Mouse (Mus musculus): ENCODE data around the gene Gfpt2. TPM values are rescaled to one million over a fixed set of nuclear protein-coding genes. Genes with fewer than 3 reads are reported as not detected.

Gene Gfpt2
- polyA plus RNA-seq, 1 experiment, result 0.52 TPM

GRCm38 (mm10) chr11:49869762-49870161, 75.8 kb downstream of the Gfpt2 start:
- Histone ChIP-seq H3K27me3 (ENCODE audit: control insufficient read depth, insufficient read depth, insufficient read length) (no peaks in the 10 kb centered on the region), H3ac (ENCODE audit: control insufficient read depth, insufficient read length) (no peak overlapping the region), H3K36me3 (ENCODE audit: control insufficient read depth, insufficient read depth) (peaks cover 14% of the 10 kb centered on the region), H3K79me2 (ENCODE audit: control insufficient read depth, insufficient read depth) (no peaks in the 10 kb centered on the region), H3K4me2 (ENCODE audit: low read depth) (no peak overlapping the region), H3K4me3 (no peak overlapping the region)
- TF ChIP-seq USF1 (IDR thresholded peaks at IDR 0.05; ENCODE audit: low read depth) (no peak), REST (IDR thresholded peaks at IDR 0.05; ENCODE audit: insufficient read depth, insufficient read length) (no peak), TCF3 (IDR thresholded peaks at IDR 0.05; ENCODE audit: insufficient read length, low read depth) (no peak), CEBPB (IDR thresholded peaks at IDR 0.05; ENCODE audit: insufficient read depth, poor library complexity, severe bottlenecking) (no peak), TCF12 (IDR thresholded peaks at IDR 0.05; ENCODE audit: insufficient read depth, poor library complexity, severe bottlenecking) (no peak), MYOD1 (IDR thresholded peaks at IDR 0.05; ENCODE audit: control insufficient read depth in 1 of 3, insufficient read length in 2 of 3, low read depth in 2 of 3) (no peak), MAX (IDR thresholded peaks at IDR 0.05; ENCODE audit: low read depth) (no peak), POLR2AphosphoS2 (IDR thresholded peaks at IDR 0.05; ENCODE audit: insufficient read length, low read depth) (no peak), SRF (IDR thresholded peaks at IDR 0.05; ENCODE audit: control insufficient read depth, insufficient read length, low read depth) (no peak)

GRCm38 (mm10) chr11:49871914-49872313, 77.9 kb downstream of the Gfpt2 start:
- no peak overlapping the region for H3K4me2 ChIP-seq (ENCODE audit: low read depth)
- no peak overlapping the region for H3ac ChIP-seq (ENCODE audit: control insufficient read depth, insufficient read length)
- peaks cover 14% of the 10 kb centered on the region for H3K36me3 ChIP-seq (ENCODE audit: control insufficient read depth, insufficient read depth)
- peak in 1 of 3 experiments; percentile 40 for TF ChIP-seq MYOD1 (IDR thresholded peaks at IDR 0.05; ENCODE audit: control insufficient read depth in 1 of 3, insufficient read length in 2 of 3, low read depth in 2 of 3)
- no peak for TF ChIP-seq POLR2AphosphoS2 (IDR thresholded peaks at IDR 0.05; ENCODE audit: insufficient read length, low read depth)
- H3K4me3 ChIP-seq, result no peak overlapping the region
- H3K79me2 ChIP-seq (ENCODE audit: control insufficient read depth, insufficient read depth), result no peaks in the 10 kb centered on the region
- H3K27me3 ChIP-seq (ENCODE audit: control insufficient read depth, insufficient read depth, insufficient read length), result no peaks in the 10 kb centered on the region

GRCm38 (mm10) chr11:49872779-49873178, 78.8 kb downstream of the Gfpt2 start:
- no peak overlapping the region for H3ac ChIP-seq (ENCODE audit: control insufficient read depth, insufficient read length)
- peaks cover 14% of the 10 kb centered on the region for H3K36me3 ChIP-seq (ENCODE audit: control insufficient read depth, insufficient read depth)
- no peaks in the 10 kb centered on the region for H3K27me3 ChIP-seq (ENCODE audit: control insufficient read depth, insufficient read depth, insufficient read length)
- TF ChIP-seq SRF (IDR thresholded peaks at IDR 0.05; ENCODE audit: control insufficient read depth, insufficient read length, low read depth) (no peak), MYOG (IDR thresholded peaks at IDR 0.05; ENCODE audit: control insufficient read depth in 1 of 3, insufficient read depth in 1 of 3, insufficient read length in 2 of 3, low read depth in 2 of 3) (no peak), E2F4 (IDR thresholded peaks at IDR 0.05; ENCODE audit: insufficient read depth) (no peak), CEBPB (IDR thresholded peaks at IDR 0.05; ENCODE audit: insufficient read depth, poor library complexity, severe bottlenecking) (no peak), MYOD1 (IDR thresholded peaks at IDR 0.05; ENCODE audit: control insufficient read depth in 1 of 3, insufficient read length in 2 of 3, low read depth in 2 of 3) (no peak), USF1 (IDR thresholded peaks at IDR 0.05; ENCODE audit: low read depth) (no peak), TCF12 (IDR thresholded peaks at IDR 0.05; ENCODE audit: insufficient read depth, poor library complexity, severe bottlenecking) (no peak), POLR2AphosphoS2 (IDR thresholded peaks at IDR 0.05; ENCODE audit: insufficient read length, low read depth) (no peak), MAX (IDR thresholded peaks at IDR 0.05; ENCODE audit: low read depth) (no peak), REST (IDR thresholded peaks at IDR 0.05; ENCODE audit: insufficient read depth, insufficient read length) (no peak), POLR2A (IDR thresholded peaks at IDR 0.05; ENCODE audit: insufficient read length, low read depth) (no peak), TCF3 (IDR thresholded peaks at IDR 0.05; ENCODE audit: insufficient read length, low read depth) (no peak)
- H3K79me2 ChIP-seq (ENCODE audit: control insufficient read depth, insufficient read depth), result no peaks in the 10 kb centered on the region
- no peak overlapping the region for H3K4me2 ChIP-seq (ENCODE audit: low read depth)
- H3K4me3 ChIP-seq, result no peak overlapping the region

GRCm38 (mm10) chr11:49876948-49877817, 83.2 kb downstream of the Gfpt2 start:
- H3K4me2 ChIP-seq (ENCODE audit: low read depth), result no peak overlapping the region
- peaks cover 20% of the 10 kb centered on the region for H3K36me3 ChIP-seq (ENCODE audit: control insufficient read depth, insufficient read depth)
- H3ac ChIP-seq (ENCODE audit: control insufficient read depth, insufficient read length), result no peak overlapping the region
- H3K27me3 ChIP-seq (ENCODE audit: control insufficient read depth, insufficient read depth, insufficient read length), result no peaks in the 10 kb centered on the region
- no peak overlapping the region for H3K4me3 ChIP-seq
- TF ChIP-seq SRF (IDR thresholded peaks at IDR 0.05; ENCODE audit: control insufficient read depth, insufficient read length, low read depth) (no peak), TCF3 (IDR thresholded peaks at IDR 0.05; ENCODE audit: insufficient read length, low read depth) (no peak), POLR2A (IDR thresholded peaks at IDR 0.05; ENCODE audit: insufficient read length, low read depth) (no peak), E2F4 (IDR thresholded peaks at IDR 0.05; ENCODE audit: insufficient read depth) (no peak), USF1 (IDR thresholded peaks at IDR 0.05; ENCODE audit: low read depth) (no peak), REST (IDR thresholded peaks at IDR 0.05; ENCODE audit: insufficient read depth, insufficient read length) (no peak), MYOG (IDR thresholded peaks at IDR 0.05; ENCODE audit: control insufficient read depth in 1 of 3, insufficient read depth in 1 of 3, insufficient read length in 2 of 3, low read depth in 2 of 3) (no peak), TCF12 (IDR thresholded peaks at IDR 0.05; ENCODE audit: insufficient read depth, poor library complexity, severe bottlenecking) (no peak), POLR2AphosphoS2 (IDR thresholded peaks at IDR 0.05; ENCODE audit: insufficient read length, low read depth) (no peak), MYOD1 (IDR thresholded peaks at IDR 0.05; ENCODE audit: control insufficient read depth in 1 of 3, insufficient read length in 2 of 3, low read depth in 2 of 3) (no peak), MAX (IDR thresholded peaks at IDR 0.05; ENCODE audit: low read depth) (no peak), CEBPB (IDR thresholded peaks at IDR 0.05; ENCODE audit: insufficient read depth, poor library complexity, severe bottlenecking) (no peak)
- no peaks in the 10 kb centered on the region for H3K79me2 ChIP-seq (ENCODE audit: control insufficient read depth, insufficient read depth)
